Mouse (Mus musculus) adrenal gland, adult 2 months (tissue): ENCODE data around the gene Serpini1. TPM values are rescaled to one million over a fixed set of nuclear protein-coding genes. Genes with fewer than 3 reads are reported as not detected.

Source experiments
- DNase-seq: peaks from one replicate; pipeline ENCODE4 v3.0.0; 2021
- long read RNA-seq: library from polyadenylated mRNA; stranded (forward); transcript quantifications from one replicate; pipeline ENCODE4 v2.0.0, GENCODE M21; 2021
- polyA plus RNA-seq: library from polyadenylated mRNA; depleted of rRNA; stranded (reverse); fragments of >200 nt; gene quantifications from 2 replicates; pipeline ENCODE4 v1.2.3, GENCODE M21; 2012; rRNA removed
- total RNA-seq, 2 experiments: library from RNA; stranded (reverse); gene quantifications; 2 replicates each; pipeline ENCODE4 v1.2.3; 2021

Serpini1 gene
- total RNA-seq (1 to 10 TPM; 2.3 to 3.4 TPM), polyA plus RNA-seq (0.12 and 0.16 TPM in 2 replicates)
- long read RNA-seq, full-length matches to known transcripts = 3 of 3 reads
- long read RNA-seq, partial matches to known transcripts = 0 of 3 reads
- long read RNA-seq, other reads (novel, unspliced or antisense) = 0 of 3 reads

DNA sequence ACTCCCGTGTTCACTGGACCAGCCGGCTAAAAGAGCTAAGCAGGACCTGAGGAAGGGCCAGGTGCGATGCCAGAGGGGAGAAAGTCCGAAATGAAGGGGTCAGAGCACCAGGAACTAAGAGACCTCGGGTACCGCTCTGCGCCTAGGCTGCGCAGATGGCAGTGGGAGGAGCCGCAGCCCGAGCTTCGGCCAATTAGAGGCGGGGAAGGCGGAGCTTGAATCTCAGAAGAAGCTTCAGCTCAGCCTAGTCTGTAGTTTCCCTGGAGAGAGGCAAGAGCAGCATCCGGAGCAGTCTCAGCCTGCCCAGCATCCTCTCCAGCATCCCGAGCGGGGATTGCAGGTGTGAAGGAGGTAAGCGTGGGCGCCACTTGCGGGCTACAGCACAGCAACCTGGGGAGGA, at the start of gene Serpini1:
Gene Serpini1, plus strand, starts transcription at position 256 of the 400 bp plus-strand sequence.
- peak; percentile 95 for DNase-seq

DNA sequence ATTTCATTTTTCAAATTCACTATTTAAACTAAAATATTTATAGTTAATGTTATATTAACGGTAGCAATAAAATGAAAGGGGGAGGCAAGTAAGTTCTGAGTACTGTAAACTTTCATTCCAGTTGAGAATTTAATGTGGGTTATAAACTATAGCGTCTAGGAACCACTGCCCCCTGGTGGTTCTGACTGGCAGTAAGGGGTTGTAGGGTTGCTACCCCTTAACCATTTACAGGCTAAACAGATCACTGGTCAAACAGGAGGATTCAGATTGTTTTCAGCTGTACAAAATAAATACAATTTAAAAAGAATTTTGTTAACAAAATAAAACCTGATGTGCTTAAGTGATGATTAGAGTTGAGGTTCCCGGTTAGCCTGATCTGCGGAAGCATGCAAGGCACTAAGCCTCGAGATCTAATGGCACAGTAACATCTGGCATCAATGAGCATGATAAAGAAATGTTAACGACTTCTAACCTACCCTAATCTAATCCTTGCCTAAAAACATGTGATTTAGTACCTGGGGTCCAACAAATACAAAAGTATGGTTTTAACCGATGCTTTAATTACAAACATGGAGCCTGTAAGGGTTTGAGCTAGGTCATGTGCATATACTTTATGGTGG, 39.6 kb upstream of the Serpini1 start:
- DNase-seq = peak; percentile 43

DNA sequence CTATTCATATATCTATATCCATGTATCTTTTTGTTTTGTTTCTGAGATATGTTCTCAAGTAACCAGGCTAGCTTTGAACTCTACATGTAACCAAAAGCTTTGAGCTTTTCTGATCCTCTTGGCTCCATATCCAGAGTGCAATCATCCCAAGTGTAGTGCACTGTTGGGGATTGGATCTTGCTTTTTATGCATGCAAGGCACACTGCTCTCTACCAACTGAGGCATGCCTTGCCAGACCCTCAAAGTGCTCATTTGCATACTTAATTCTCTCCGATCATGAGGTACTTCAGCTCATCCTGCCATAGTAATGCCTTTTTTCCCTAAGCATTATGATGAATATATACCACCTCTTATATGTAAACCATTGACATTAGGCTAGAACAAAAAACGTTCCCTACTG, 36.0 kb upstream of the Serpini1 start:
- DNase-seq = no peak

DNA sequence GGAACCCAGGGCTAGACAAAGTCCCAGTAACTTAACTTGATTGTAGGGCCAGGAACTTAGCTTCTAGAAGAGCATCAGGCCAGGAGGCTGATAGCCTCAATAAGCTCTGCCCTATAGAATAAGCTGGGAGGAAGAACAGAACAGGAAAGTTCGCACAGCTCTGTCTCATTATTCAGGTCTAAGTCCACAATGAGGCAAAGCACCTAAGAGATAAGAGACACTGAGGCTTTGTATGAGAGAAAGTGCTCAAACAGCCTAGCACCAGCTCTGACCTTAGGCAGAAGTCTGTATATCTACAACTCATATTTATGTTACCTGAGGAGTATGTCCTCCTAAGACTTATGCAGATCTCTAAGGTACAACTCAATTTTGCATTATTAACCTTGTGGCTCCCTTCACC, 34.8 kb upstream of the Serpini1 start:
- DNase-seq = no peak

DNA sequence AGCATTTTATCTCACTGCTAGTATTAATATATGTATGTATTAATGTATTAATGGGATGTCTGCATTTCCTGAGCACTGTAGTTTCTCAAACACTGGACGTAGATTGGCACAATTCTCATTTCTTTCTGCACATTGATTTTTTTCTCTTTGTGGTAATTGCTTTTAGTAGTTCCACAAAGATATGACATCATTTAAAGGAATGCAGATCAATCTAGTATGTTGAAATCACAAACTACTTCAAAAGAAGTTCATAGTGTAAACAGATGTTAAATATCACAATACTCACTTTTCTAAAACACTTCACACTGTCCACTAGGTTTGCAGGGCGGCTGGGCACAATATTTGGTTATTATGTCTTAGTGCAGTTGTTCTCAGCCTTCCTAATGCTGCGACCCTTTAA, 26.3 kb upstream of the Serpini1 start:
- DNase-seq = no peak

DNA sequence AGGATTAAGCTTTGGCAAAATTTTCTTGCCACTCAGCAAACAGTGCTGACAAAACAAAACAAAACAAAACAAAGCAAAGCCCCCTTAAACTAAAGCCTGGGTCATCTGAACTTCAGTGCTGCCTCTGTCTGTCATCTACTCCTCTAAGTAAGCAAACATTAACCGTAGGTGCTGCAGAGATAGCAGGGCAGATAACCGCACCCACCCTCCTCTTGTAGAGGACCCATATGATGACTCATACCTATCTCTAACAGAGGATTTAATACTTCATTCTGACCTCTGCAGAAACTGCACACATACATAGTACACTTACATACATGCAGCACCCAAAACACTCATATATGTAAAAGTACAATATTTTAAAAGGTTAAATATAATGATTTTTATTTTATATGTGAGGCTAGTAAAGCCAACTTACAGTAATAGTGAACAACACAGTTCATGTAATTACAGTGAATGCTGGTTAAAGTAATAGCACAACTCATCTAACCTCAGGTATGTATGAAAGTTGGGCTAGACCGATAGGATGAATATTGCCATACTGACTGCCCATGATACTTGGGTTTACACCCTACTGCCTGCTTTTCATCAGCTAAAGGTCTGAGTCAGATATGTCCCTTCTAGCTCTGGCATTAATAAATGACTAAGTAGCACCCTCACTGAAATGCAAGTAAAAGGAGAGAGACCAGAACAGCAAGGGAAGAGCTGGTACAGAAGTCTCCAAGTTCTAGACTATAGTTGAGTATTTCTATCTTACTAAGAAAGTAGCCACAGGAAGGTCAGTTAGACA, 23.1 kb upstream of the Serpini1 start:
- no peak for DNase-seq

DNA sequence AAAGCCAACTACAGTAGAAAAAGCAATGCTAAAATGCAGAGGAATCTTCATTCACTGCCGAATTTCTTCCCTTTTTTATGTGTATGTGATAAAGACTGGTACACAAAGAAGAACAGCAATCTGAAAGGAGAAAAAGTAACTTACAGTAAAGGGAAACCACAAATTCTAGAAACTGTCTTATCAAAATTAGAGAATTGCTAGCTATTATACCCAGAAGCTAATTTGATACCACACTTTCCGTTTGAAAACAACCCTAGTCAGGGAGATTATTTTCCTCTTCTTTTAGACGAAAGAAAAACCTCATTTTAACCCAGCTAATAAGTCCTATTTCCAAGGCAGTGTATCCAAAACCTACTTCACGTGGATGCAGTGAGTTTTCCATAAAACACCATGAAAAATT, 16.1 kb upstream of the Serpini1 start:
- no peak for DNase-seq

DNA sequence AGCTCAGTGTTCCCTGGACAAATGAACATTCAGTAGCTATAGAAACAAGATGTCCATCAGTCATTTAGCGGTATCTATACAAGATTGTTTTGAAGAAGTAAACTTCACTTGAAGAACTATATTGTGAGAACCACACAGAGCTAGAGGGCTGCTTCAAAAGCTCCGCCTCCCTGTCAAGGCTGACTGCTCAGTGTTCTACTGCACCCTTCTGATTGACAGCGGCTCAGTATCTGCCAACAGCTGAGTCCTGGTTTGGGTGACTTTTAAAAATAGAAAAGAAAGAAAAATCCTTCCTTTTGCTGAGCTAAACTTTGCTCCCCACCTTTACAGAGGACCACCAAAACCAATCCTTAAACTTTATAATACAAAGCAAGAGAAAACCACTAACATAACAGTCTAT, 14.5 kb upstream of the Serpini1 start:
- DNase-seq = no peak

DNA sequence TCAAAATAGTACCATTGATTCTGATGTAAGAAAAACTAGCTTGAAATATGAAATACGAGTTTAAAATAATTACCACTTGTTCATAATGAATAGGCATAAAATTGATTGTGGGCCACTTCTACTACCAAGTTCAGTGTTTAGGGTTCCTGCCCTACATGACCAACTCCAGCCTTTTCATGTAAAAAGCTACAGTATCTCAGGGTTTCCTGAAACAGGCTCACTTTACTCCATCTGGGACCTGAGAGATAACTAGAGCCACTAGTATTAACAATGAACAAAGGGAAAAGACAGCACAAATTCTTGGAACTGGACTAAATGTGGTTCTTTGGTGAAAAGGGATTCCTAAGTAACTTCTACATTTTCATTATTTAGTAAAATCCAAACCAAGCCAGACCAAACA, 13.1 kb upstream of the Serpini1 start:
- DNase-seq = no peak

DNA sequence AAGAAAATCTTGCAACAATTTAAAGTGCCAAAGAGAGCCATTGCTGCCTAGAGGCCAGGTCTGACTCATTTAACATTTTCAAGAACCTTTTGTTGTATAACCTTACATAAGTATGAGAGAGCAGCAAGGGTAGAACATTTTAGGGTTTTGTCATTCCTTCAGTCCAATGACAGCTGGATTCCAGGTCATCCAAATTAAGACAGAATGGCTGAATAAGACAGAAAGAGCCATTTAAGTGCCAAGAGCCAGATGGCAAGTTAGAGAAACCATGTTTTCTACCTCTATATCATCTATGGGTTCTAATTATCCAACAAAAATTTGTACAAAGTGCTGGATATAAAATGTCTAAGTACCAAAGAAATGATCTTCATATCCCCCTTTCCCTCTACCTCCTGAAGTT, 6.1 kb upstream of the Serpini1 start:
- DNase-seq = no peak

DNA sequence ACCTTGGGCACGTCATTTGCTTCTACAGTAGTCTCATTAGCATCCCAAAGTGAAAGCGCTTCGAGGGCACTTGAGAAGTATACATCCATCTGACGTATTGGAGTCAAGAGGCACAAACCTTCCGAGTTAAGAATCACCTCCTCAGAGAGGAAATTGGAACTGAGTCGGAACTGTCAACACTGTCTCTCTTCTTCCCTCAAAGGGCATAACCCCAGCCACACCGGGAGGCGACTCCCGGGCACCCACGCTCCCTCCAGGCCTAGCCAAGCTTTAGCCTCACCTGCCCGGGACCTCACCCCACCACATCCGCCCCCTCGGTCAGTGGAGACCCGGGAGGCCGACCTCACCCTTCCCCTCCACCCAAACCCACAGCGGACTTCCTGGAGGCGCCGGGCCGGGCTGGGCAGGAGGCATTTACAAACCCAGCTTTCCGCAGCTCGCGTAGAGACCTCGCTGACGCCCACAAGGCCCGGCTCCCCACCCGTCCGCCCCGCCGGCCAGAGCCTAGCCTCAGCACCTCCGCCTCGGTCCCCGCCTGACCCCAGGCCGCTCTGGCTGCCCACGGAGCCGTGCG, 1.1 kb upstream of the Serpini1 start:
- no peak for DNase-seq

DNA sequence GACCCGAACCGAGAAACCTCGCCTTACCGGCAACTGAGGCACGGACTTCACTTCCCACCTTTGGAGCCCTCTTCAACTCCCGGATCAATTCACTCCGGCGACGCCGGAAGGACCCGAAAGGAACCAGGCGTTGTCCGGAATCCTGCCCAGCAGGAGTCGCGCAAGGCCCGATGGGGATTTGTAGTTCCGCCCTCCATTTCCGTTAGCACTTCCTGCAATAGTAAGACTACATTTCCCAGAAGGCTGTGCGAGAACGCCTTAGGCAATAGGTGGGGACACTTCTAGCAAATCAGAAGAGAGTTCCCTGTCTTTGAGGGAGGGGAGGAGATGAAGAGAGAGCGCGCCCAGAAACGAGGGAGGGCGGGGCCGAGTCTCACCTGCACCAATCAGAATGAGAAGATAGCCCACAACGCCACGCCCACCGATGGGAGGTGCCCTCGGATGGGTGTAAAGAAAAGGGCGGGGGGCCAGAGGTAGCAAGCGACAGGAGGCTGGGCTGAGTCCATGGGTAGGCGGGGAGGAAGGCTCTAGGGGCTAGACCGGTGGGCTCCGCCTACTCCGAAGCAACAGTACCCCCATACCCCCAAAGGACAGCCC, 554 bp upstream of the Serpini1 start, which contains the start of gene Pdcd10:
Gene Pdcd10, minus strand, starts transcription at position 162 of the 597 bp plus-strand sequence.
- DNase-seq = peak; percentile 100

DNA sequence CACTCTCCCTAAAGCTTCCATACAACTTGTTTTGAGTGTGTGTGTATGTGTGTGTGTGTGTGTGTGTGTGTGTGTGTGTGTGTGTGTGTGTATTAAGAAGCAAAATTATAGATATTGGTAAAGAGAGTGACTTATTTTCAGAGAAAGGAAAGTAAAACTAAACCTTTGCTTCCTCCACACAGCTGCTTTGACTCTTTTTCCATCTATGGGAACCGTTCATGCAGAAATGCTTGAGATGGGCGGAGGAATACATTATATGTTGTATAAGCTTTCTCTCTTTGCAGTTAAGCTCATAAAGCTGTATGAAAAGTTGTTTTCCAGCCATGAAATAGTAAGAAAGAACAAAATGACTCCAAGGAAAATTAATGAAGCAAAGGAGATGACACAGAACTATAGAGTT, 16.7 kb downstream of the Serpini1 start:
- no peak for DNase-seq

DNA sequence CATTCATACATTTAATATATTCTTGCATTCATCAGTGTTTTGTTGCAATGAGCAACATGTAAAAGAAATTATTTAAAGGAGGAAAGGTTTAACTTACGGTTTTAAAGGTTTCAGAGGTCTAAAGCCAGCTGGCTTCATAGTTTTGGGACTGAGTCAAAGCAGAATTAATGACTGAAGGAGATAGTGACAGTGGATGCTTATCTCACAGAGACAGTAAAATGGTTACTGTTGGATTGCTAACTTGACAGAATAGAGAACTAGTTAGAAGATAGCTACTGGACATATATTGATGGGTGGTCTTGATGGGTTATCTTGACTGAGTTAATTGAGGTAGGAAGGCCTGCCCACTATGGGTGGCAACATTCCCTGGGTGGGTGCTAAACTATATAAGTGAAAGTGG, 18.2 kb downstream of the Serpini1 start:
- no peak for DNase-seq

DNA sequence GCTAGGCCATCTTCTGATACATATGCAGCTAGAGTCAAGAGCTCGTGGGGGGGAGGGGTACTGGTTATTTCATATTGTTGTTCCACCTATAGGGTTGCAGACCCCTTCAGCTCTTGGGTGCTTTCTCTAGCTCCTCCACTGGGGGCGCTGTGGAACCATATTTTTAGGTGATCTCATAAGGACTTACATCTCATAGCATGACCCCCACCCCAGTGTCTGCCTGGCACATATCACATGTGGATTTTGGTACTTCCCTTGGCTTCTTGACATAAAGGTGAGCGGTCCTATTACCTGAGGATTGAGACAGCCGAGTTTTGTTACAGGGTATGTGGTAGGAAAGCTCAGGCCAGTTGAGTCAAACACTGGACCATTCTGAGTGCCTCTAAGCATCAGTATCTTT, 22.0 kb downstream of the Serpini1 start:
- DNase-seq = no peak

DNA sequence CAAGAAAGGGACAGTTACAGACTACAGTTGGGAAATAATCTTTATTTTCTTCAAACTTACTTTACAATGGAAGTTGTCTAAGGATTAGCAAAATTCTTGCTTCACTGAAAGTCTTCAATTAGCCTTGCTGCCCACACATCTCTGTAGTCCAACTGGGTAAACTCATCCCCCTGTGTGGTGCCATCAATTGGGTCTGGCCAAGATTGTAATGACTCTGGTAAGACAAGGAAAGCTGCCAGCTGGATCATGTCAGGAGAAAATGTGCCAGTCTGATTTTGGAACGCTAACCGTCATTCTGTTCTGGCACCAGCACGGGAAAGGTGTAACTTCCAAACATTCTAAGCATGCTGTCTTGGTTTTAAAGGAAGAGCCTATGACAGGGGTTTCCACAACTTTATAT, 25.9 kb downstream of the Serpini1 start:
- DNase-seq = no peak

DNA sequence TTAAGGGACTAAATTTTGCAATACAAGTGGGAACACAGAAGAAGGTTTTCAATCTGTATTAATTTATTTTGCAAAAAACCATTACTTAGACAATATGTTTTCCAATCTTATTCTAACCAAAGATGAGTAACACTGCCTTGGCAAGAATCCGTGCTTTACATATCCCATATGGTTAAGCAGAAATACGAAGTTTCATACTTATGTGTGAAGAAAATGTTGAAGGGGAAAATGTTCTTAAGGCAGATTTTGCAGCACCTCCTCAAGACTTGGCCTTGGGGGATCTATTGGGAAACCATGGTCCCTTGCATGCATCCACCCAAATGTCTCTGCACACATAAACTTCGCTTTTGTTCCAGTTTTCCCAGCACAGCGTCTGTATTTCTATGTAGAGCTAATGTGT, 27.6 kb downstream of the Serpini1 start:
- no peak for DNase-seq

DNA sequence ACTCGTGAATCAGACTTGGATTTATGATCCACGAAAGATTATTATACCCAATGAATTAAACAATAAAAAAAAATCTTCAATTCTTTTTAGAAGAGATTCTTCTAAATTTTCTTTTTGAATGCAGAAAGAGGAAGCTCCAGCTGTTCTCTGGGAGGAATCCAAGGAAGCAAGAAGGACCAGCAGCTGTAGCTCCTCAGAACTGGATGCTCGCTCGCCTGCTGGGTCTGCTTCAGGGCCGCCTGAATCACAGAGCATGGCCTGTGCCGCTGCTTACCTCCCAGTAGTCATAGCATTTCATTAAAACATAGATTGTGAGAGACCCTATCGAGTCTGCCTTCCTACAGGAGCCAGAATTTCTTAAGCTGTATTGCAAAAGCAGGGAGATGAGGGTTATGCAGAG, 53.7 kb downstream of the Serpini1 start:
- no peak for DNase-seq

DNA sequence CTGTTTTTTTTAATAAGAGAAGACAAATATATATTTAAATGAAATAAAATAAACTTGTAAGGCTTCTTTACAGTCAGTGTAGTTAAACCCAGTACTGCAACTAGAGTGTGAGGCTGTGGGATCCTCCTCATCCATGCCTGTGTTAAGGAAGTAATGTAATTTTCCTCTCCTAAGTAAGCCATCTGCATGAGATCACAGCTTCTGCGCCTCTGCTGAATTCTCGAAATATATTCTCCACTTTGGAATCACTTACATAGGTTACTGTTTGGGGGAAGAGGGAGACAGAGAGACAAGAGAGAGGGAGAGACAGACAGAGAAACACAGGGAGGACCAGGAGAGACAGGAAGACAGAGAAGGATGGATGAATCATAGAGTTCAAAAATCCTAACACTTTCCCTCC, 67.3 kb downstream of the Serpini1 start:
- no peak for DNase-seq

DNA sequence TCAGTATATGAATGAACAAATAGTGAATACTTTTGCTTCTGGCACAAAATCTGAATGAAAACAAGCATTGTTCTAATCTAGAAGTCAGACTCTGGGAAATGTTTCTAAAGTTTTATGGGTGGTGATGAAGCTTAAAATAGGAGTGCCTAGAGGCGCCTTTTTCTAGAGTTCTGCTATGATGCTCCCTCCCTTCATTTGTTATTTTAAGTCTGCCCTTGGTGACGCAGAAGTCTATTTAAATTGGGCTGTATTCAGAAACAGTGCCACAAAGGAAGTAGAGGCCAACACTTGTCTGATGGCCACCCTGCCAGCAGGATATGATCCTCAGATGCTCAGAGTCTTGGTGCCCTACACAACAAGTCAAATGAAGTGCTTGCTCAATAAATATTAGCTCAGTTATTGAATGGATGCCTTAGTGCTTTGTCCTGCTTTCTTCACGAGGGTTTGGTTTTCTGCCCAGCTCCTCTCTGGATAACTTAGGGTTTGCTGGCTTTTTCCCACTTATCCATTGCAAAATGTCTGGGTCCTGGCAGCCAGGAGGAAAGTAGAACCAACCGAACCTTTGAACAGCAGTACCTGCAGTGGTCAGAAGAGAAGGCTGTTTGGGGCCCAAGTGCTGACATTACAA, 73.8 kb downstream of the Serpini1 start:
- DNase-seq = no peak

DNA sequence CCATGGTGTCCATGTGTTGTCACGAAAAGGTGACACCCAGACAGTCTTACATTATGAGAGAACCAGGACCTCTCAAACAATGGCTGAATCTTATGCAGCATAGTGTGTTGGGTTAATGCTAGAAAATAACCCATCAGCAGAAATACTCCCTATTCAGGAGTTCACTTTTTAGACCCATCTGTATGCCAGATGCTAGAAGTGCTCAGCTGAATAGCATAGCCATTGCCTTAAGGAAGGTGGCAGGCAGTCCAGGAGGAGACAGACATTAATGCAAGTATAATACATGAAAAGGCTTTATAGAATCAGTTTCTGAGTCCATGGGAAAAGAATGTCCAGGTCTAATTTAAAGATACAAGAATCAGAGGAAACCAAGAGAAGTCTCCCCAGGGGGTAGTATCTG, 75.9 kb downstream of the Serpini1 start:
- DNase-seq = no peak

DNA sequence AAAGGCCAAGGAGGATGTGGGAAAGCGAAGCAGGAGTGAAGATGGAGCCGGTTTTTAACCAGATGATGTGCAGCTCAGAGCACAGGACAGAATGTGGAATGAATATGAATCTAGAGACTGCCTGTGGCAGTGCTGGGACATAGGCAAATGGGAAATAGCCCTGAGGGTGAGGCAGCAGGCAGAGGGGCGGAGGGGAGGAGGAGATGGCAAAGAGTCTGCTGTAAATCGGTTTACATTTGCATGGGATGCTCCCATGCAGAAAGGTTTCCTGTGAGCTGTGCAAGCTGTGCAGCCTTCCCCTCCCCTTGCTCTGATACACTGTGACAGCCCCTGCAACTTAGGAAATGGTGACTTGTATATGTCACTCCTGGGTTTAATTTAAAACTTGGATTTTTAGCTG, 76.3 kb downstream of the Serpini1 start:
- DNase-seq = no peak
